Mouse (Mus musculus) hindbrain, embryonic 14.5 days (tissue): ENCODE measurements around the gene Slc7a15. TPM values are rescaled to one million over a fixed set of nuclear protein-coding genes. Genes with fewer than 3 reads are reported as not detected.

ENCODE experiments used
- polyA plus RNA-seq: library from polyadenylated mRNA; unstranded; fragments of >200 nt; fragmentation: Nextera tagmentation; extraction: Ambion mirVana; gene quantifications from 2 replicates; pipeline ENCODE4 v1.2.1, GENCODE M21; 2014

The Slc7a15 gene
- polyA plus RNA-seq, 1 experiment from 2014 or later = not detected

Other genes starting within 250 kb of the Slc7a15 start
- gene Rhob, start 99.1 kb downstream of the Slc7a15 start, polyA plus RNA-seq = 113 and 131 TPM in 2 replicates
- gene Pum2, start 75.1 kb upstream of the Slc7a15 start, polyA plus RNA-seq = 64.9 and 68.6 TPM in 2 replicates
- 16.8 and 18.1 TPM in 2 replicates for gene Sdc1, start 172.3 kb upstream of the Slc7a15 start, polyA plus RNA-seq